Mouse (Mus musculus) ES-E14 (cell line): ENCODE measurements at regions not wholly inside any gene's neighbourhood (a gene's known extent, or its start where the extent isn't known, plus 50 kb on each side); places are given as distances from the start of the nearest gene placed in this dataset.

Experiments used
- CHD2 ChIP-seq: IDR thresholded peaks from 2 replicates; pipeline ENCODE4 v1.6.1; 2014; ENCODE audit warnings: mild to moderate bottlenecking, low read depth, low read length, inconsistent platforms
- HCFC1 ChIP-seq: IDR thresholded peaks from 2 replicates; pipeline ENCODE4 v1.6.1; 2012; ENCODE audit warnings: low read length, inconsistent platforms, borderline replicate concordance; ENCODE audit not compliant: insufficient read depth
- MAFK ChIP-seq: IDR thresholded peaks from 2 replicates; pipeline ENCODE4 v1.6.1; 2014; ENCODE audit warnings: mild to moderate bottlenecking, low read depth, low read length, inconsistent platforms; ENCODE audit not compliant: insufficient read depth
- ZC3H11A ChIP-seq: IDR thresholded peaks from 2 replicates; pipeline ENCODE4 v1.6.1; 2012; ENCODE audit warnings: low read depth, mild to moderate bottlenecking, inconsistent platforms, low read length, borderline replicate concordance
- ZNF384 ChIP-seq: IDR thresholded peaks from 2 replicates; pipeline ENCODE4 v1.6.1; 2012; ENCODE audit warnings: low read depth, low read length, inconsistent platforms

- TF ChIP-seq ZC3H11A (no peak), MAFK (no peak), CHD2 (no peak), ZNF384 (no peak), HCFC1 (no peak)
These were observed 101.2 kb upstream of the Habp2 start for GRCm38 (mm10) chr19:56185756-56186155.
